Comparison of ENCODE assay signal across 25 mouse cellular contexts in the genomic region with DNA sequence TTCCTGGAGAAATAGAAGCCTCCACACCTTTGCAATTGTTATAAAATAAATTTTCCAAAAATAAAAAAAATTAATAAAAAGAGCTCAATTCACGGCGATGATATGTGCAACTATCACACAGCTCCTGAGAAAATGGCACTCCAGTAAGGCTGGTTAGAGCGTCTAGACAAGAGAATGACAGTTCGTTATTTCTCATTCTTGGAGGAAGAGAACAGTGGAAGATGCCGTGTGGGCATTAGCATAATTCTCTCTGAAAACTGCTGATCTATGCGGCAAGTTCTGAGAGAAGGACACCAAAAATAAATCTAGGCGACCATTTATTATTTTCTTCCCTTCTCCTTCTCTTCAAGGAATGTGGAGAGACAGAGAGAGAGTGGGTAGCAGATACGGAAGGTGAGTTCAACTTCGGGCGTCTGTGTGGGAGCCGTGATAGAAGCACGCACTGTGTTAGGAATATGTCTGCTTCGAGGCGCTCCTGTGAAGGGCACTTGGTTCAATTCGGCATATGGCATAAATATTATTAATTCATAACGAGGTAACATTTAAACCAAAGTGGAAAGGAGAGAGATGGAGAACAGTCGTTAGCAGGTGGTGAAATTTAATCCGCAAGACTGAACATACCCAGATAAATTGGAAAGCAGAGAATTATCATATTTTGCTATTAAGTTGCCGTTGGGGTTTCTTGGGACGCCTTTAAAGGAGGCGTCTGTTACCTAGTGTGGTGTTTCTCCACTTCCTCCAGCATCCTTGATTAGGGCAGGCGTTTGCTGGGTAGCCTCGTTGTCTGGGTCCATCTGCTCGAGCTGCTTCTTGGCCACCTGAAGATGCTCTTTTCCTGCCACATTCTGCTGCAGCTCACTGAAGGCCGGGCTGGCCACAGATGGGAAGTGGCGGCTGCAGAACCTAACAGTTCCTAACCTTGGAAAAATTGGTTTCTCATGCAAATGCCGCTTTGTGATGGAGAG.
DNase-seq lines count a peak whose midpoint lies in the region; ATAC-seq and TF ChIP-seq lines count a peak whose summit lies in the region.
"Had no signal": no experiment of that assay in that cellular context is flagged by ENCODE, and none has a peak within 500 bp of the region (broad histone marks: within the 10 kb centered on the region; RNA-seq: fewer than 3 reads in every experiment).

No protein-coding gene starts in this region.

- TF ChIP-seq CTCF in hindbrain, postnatal 0 days (IDR thresholded peaks at IDR 0.05; ENCODE audit: low read depth) = no peak
- TF ChIP-seq CTCF in cortical plate, adult 2 months (IDR thresholded peaks at IDR 0.05; ENCODE audit: extremely low read depth, insufficient read depth, low read length) = no peak

- no peak overlapping the region for H3K4me2 ChIP-seq in hindbrain, postnatal 0 days (ENCODE audit: low read depth, low read length)
- no peak overlapping the region for H3K4me2 ChIP-seq in hindbrain, embryonic 11.5 days (replicated peaks; ENCODE audit: low read depth, low read length)
- H3K4me2 ChIP-seq: embryonic facial prominence, embryonic 13.5 days; hindbrain, embryonic 12.5 days; kidney, embryonic 15.5 days; limb, embryonic 13.5 days; lung, embryonic 15.5 days; midbrain, embryonic 13.5 days; neural tube, embryonic 12.5 days had no signal

- ATAC-seq in cerebellum, adult (ENCODE audit: insufficient number of reproducible peaks, low FRiP score, low TSS enrichment) = peak; percentile 80
- peak; percentile 33; the same call in 1 of the 2 replicates for ATAC-seq in hindbrain, postnatal 0 days
- ATAC-seq in hindbrain, embryonic 11.5 days (ENCODE audit: low FRiP score) = no peak
- ATAC-seq in megakaryocyte-erythroid progenitor cell, adult 5-6 weeks (replicated peaks; ENCODE audit: low FRiP score, low TSS enrichment, poor library complexity, severe bottlenecking) = no peak
- ATAC-seq: intestine, embryonic 16.5 days; midbrain, embryonic 13.5 days; Patski had no signal

- H3K4me1 ChIP-seq in hindbrain, postnatal 0 days (ENCODE audit: insufficient read depth, low read length) = no peaks in the 10 kb centered on the region
- no peaks in the 10 kb centered on the region for H3K4me1 ChIP-seq in hindbrain, embryonic 11.5 days (replicated peaks; ENCODE audit: control insufficient read depth, insufficient read depth, low read length)
- H3K4me1 ChIP-seq in cortical plate, adult 2 months (ENCODE audit: control insufficient read depth, insufficient read depth, low read length) = peaks cover 3% of the 10 kb centered on the region; the same call in 1 of the 2 replicates
- H3K4me1 ChIP-seq: embryonic facial prominence, embryonic 13.5 days; hindbrain, embryonic 12.5 days; kidney, embryonic 15.5 days; limb, embryonic 13.5 days; lung, embryonic 15.5 days; neural tube, embryonic 12.5 days had no signal

- 75% methylated on average over 27 of the region's 27 CpGs for WGBS in hindbrain, postnatal 0 days
- 90% methylated on average over 27 of the region's 27 CpGs for WGBS in hindbrain, embryonic 11.5 days

- no peak for TF ChIP-seq POLR2A in cortical plate, adult 2 months (IDR thresholded peaks at IDR 0.05; ENCODE audit: extremely low read depth, insufficient read depth, low read length)

- H3K27me3 ChIP-seq in hindbrain, postnatal 0 days (ENCODE audit: insufficient read depth, low read length) = no peaks in the 10 kb centered on the region
- no peaks in the 10 kb centered on the region for H3K27me3 ChIP-seq in hindbrain, embryonic 11.5 days (ENCODE audit: control insufficient read depth, insufficient read depth, low read length)
- H3K27me3 ChIP-seq: embryonic facial prominence, embryonic 13.5 days; hindbrain, embryonic 12.5 days; kidney, embryonic 15.5 days; limb, embryonic 13.5 days; lung, embryonic 15.5 days; neural tube, embryonic 12.5 days; Patski had no signal

- H3K9ac ChIP-seq in hindbrain, postnatal 0 days (replicated peaks; ENCODE audit: low read length) = no peak overlapping the region
- H3K9ac ChIP-seq in hindbrain, embryonic 11.5 days (ENCODE audit: low read depth, low read length) = no peak overlapping the region
- H3K9ac ChIP-seq: embryonic facial prominence, embryonic 13.5 days; hindbrain, embryonic 12.5 days; kidney, embryonic 15.5 days; limb, embryonic 13.5 days; liver, embryonic 14.5 days; lung, embryonic 15.5 days; midbrain, embryonic 13.5 days; neural tube, embryonic 12.5 days had no signal

- H3K9me3 ChIP-seq in hindbrain, postnatal 0 days (ENCODE audit: low read length) = no peaks in the 10 kb centered on the region
- H3K9me3 ChIP-seq in hindbrain, embryonic 11.5 days (ENCODE audit: control insufficient read depth, low read length) = no peaks in the 10 kb centered on the region
- H3K9me3 ChIP-seq: embryonic facial prominence, embryonic 13.5 days; hindbrain, embryonic 12.5 days; kidney, embryonic 15.5 days; limb, embryonic 13.5 days; lung, embryonic 15.5 days; midbrain, embryonic 13.5 days; neural tube, embryonic 12.5 days had no signal

- no peaks in the 10 kb centered on the region for H3K36me3 ChIP-seq in hindbrain, postnatal 0 days (ENCODE audit: insufficient read depth, low read length)
- H3K36me3 ChIP-seq in hindbrain, embryonic 11.5 days (ENCODE audit: control insufficient read depth, insufficient read depth, low read length) = no peaks in the 10 kb centered on the region
- H3K36me3 ChIP-seq: embryonic facial prominence, embryonic 13.5 days; hindbrain, embryonic 12.5 days; kidney, embryonic 15.5 days; limb, embryonic 13.5 days; lung, embryonic 15.5 days; midbrain, embryonic 13.5 days; neural tube, embryonic 12.5 days had no signal

- H3K4me3 ChIP-seq in hindbrain, postnatal 0 days (ENCODE audit: low read length) = no peak overlapping the region
- no peak overlapping the region for H3K4me3 ChIP-seq in hindbrain, embryonic 11.5 days (ENCODE audit: low read depth, low read length)
- H3K4me3 ChIP-seq in cortical plate, adult 2 months (ENCODE audit: insufficient read depth, low read length) = no peak overlapping the region
- H3K4me3 ChIP-seq: embryonic facial prominence, embryonic 13.5 days; hindbrain, embryonic 12.5 days; kidney, embryonic 15.5 days; limb, embryonic 13.5 days; lung, embryonic 15.5 days; midbrain, embryonic 13.5 days; neural tube, embryonic 12.5 days had no signal

- no peak for DNase-seq in cerebellum, postnatal 4 days (ENCODE audit: low spot score in 2 of 2)
- no peak for DNase-seq in hindbrain, postnatal 0 days (ENCODE audit: low spot score)
- no peak for DNase-seq in hindbrain, embryonic 11.5 days (ENCODE audit: low spot score)
- DNase-seq in cerebellum, adult 8-10 months = peak; percentile 58
- DNase-seq in testis, postnatal 10 days (ENCODE audit: low spot score) = no peak
- DNase-seq: adrenal gland, adult 8-10 months; kidney, postnatal 4 days; layer of hippocampus, adult 9-11 months; lung, postnatal 4 days; right cerebral cortex, postnatal 25 days; thymus, adult 18-20 months; thymus, postnatal 4 days had no signal

- no peak overlapping the region for H3K27ac ChIP-seq in hindbrain, postnatal 0 days
- H3K27ac ChIP-seq in hindbrain, embryonic 11.5 days (ENCODE audit: low read depth, low read length) = no peak overlapping the region
- H3K27ac ChIP-seq in cortical plate, adult 2 months (ENCODE audit: insufficient read depth, low read length) = 0 out of 2 replicates have a peak overlapping the region, but pooled peaks have one; percentile 25
- H3K27ac ChIP-seq: embryonic facial prominence, embryonic 13.5 days; hindbrain, embryonic 12.5 days; kidney, embryonic 15.5 days; limb, embryonic 13.5 days; liver, embryonic 14.5 days; lung, embryonic 15.5 days; midbrain, embryonic 13.5 days; neural tube, embryonic 12.5 days had no signal

Comparison
In these comparisons a context has a peak if more than half of its experiments do, and no peak if none do; other contexts are left out.
1. ATAC-seq: peak in cerebellum, adult (single experiment) and hindbrain, postnatal 0 days (single experiment); none in hindbrain, embryonic 11.5 days (single experiment) and megakaryocyte-erythroid progenitor cell, adult 5-6 weeks (single experiment).